Mouse (Mus musculus): ENCODE data around the gene Xpnpep2.
A peak's percentile ranks its signal among the peaks of the same experiment; 100 is the strongest.

Xpnpep2 gene

GRCm38 (mm10) chrX:48126903-48127476 is 18.5 kb downstream of the Xpnpep2 start:
- DNase-seq, result no peak

- DNase-seq, result no peak
These were observed 19.1 kb downstream of the Xpnpep2 start for GRCm38 (mm10) chrX:48127502-48128218.

- DNase-seq, result no peak
These were observed 20.6 kb downstream of the Xpnpep2 start for GRCm38 (mm10) chrX:48129167-48129566.

- no peak for DNase-seq
These were observed 28.4 kb downstream of the Xpnpep2 start for GRCm38 (mm10) chrX:48136935-48137334.

GRCm38 (mm10) chrX:48138011-48138410 is 29.5 kb downstream of the Xpnpep2 start:
- no peak for DNase-seq

- peak; percentile 38 for DNase-seq
These were observed 30.2 kb downstream of the Xpnpep2 start for GRCm38 (mm10) chrX:48138539-48139275.

GRCm38 (mm10) chrX:48139368-48140285 is 31.1 kb downstream of the Xpnpep2 start:
- DNase-seq, result no peak

- DNase-seq, result no peak
These were observed 31.9 kb downstream of the Xpnpep2 start for GRCm38 (mm10) chrX:48140286-48140877.

GRCm38 (mm10) chrX:48141481-48141880 is 33.0 kb downstream of the Xpnpep2 start:
- DNase-seq, result no peak

GRCm38 (mm10) chrX:48143415-48144335 is 35.1 kb downstream of the Xpnpep2 start:
- peak; percentile 23 for DNase-seq

GRCm38 (mm10) chrX:48146262-48146661 is 37.7 kb downstream of the Xpnpep2 start, which contains the start of gene Sash3:
TSS of gene Sash3 (plus strand) at chrX:48146436.
- DNase-seq, result no peak

GRCm38 (mm10) chrX:48147226-48147625 is 38.7 kb downstream of the Xpnpep2 start:
- no peak for DNase-seq

- no peak for DNase-seq
These were observed 39.2 kb downstream of the Xpnpep2 start for GRCm38 (mm10) chrX:48147741-48148186.

- no peak for DNase-seq
These were observed 43.6 kb downstream of the Xpnpep2 start for GRCm38 (mm10) chrX:48152106-48152505.

GRCm38 (mm10) chrX:48153414-48153813 is 44.9 kb downstream of the Xpnpep2 start:
- DNase-seq, result no peak

- no peak for DNase-seq
These were observed 45.4 kb downstream of the Xpnpep2 start for GRCm38 (mm10) chrX:48153949-48154348.

GRCm38 (mm10) chrX:48155489-48155888 is 47.0 kb downstream of the Xpnpep2 start:
- no peak for DNase-seq

GRCm38 (mm10) chrX:48157396-48157795 is 48.9 kb downstream of the Xpnpep2 start:
- no peak for DNase-seq

- DNase-seq, result no peak
These were observed 49.8 kb downstream of the Xpnpep2 start for GRCm38 (mm10) chrX:48158229-48158919.

GRCm38 (mm10) chrX:48169892-48170291 is 61.4 kb downstream of the Xpnpep2 start:
- peak; percentile 22 for DNase-seq
